17 mouse cellular contexts compared by ENCODE assay signal in genomic region chr7:75866557-75866956, GRCm38 (mm10).
"Had no signal": no experiment of that assay in that cellular context is flagged by ENCODE, and none has a peak within 500 bp of the region (broad histone marks: within the 10 kb centered on the region; RNA-seq: fewer than 3 reads in every experiment).

No protein-coding gene starts in this region.

- H3K9me3 ChIP-seq: limb, embryonic 15.5 days; lung, embryonic 15.5 days; midbrain, embryonic 12.5 days; stomach, embryonic 15.5 days had no signal

- H3K9ac ChIP-seq: limb, embryonic 15.5 days; liver, embryonic 14.5 days; lung, embryonic 15.5 days; midbrain, embryonic 12.5 days; neural tube, embryonic 12.5 days; stomach, embryonic 15.5 days had no signal

- H3K4me1 ChIP-seq: midbrain, embryonic 12.5 days; stomach, embryonic 15.5 days had no signal

- H3K27ac ChIP-seq: limb, embryonic 15.5 days; liver, embryonic 14.5 days; lung, embryonic 15.5 days; macrophage; midbrain, embryonic 12.5 days; neural tube, embryonic 12.5 days; stomach, embryonic 15.5 days; stomach, postnatal 0 days had no signal

- H3K4me2 ChIP-seq: limb, embryonic 15.5 days; lung, embryonic 15.5 days; midbrain, embryonic 12.5 days; neural tube, embryonic 12.5 days; stomach, embryonic 15.5 days had no signal

- H3K27me3 ChIP-seq: limb, embryonic 15.5 days; lung, embryonic 15.5 days; midbrain, embryonic 12.5 days; neural tube, embryonic 12.5 days; stomach, embryonic 15.5 days had no signal

- ATAC-seq: lung, postnatal 0 days had no signal

- DNase-seq: lung, adult 2 months; lung, postnatal 14 days; lung, postnatal 36 days; midbrain, embryonic 14.5 days; right cerebral cortex, postnatal 14 days; thymus, adult 2 months; thymus, postnatal 25 days; thymus, postnatal 4 days had no signal

- H3K4me3 ChIP-seq: limb, embryonic 15.5 days; lung, embryonic 15.5 days; midbrain, embryonic 12.5 days; neural tube, embryonic 12.5 days; stomach, embryonic 15.5 days had no signal
